Comparison of ENCODE assay signal across 26 mouse cellular contexts in genomic region chr1:161270776-161271460, GRCm38 (mm10). TPM values are rescaled to one million over a fixed set of nuclear protein-coding genes. Genes with fewer than 3 reads are reported as not detected.
A peak's percentile ranks its signal among the peaks of the same experiment; 100 is the strongest.
DNase-seq lines count a peak whose midpoint lies in the region; ATAC-seq and TF ChIP-seq lines count a peak whose summit lies in the region.
"Had no signal": no experiment of that assay in that cellular context is flagged by ENCODE, and none has a peak within 500 bp of the region (broad histone marks: within the 10 kb centered on the region; RNA-seq: fewer than 3 reads in every experiment).

No protein-coding gene starts in this region.

- no peak for TF ChIP-seq CTCF in lung, postnatal 0 days (IDR thresholded peaks at IDR 0.05)
- no peak for TF ChIP-seq CTCF in MEL (IDR thresholded peaks at IDR 0.05 in 2 of 3, conservative IDR thresholded peaks at IDR 0.05 in 1 of 3; ENCODE audit: control insufficient read depth in 1 of 3, insufficient read depth in 1 of 3, low read depth in 2 of 3, low read length in 3 of 3, poor library complexity in 1 of 3, severe bottlenecking in 1 of 3)
- no peak for TF ChIP-seq CTCF in gastrocnemius, adult 2 months (IDR thresholded peaks at IDR 0.05)

- peak overlapping the region; percentile 29; the same call in 1 of the 2 replicates for H3K27ac ChIP-seq in lung, postnatal 0 days (ENCODE audit: low read length)
- no peak overlapping the region for H3K27ac ChIP-seq in MEL (ENCODE audit: control insufficient read depth, low read depth, low read length)
- H3K27ac ChIP-seq in gastrocnemius, adult 2 months, result no peak overlapping the region
- no peak overlapping the region for H3K27ac ChIP-seq in midbrain, embryonic 16.5 days (ENCODE audit: low read length)
- H3K27ac ChIP-seq: embryonic facial prominence, embryonic 12.5 days; embryonic facial prominence, embryonic 15.5 days; heart, adult 2 months; heart, embryonic 10.5 days; heart, embryonic 13.5 days; hindbrain, embryonic 12.5 days; hindbrain, embryonic 15.5 days had no signal

- no peaks in the 10 kb centered on the region for H3K9me3 ChIP-seq in lung, postnatal 0 days (ENCODE audit: low read length)
- no peaks in the 10 kb centered on the region for H3K9me3 ChIP-seq in MEL (replicated peaks; ENCODE audit: insufficient read depth, low read length)
- H3K9me3 ChIP-seq in midbrain, embryonic 16.5 days (replicated peaks; ENCODE audit: control insufficient read depth, low read length, poor library complexity, severe bottlenecking), result no peaks in the 10 kb centered on the region
- H3K9me3 ChIP-seq: embryonic facial prominence, embryonic 12.5 days; embryonic facial prominence, embryonic 15.5 days; heart, embryonic 10.5 days; heart, embryonic 13.5 days; hindbrain, embryonic 12.5 days; hindbrain, embryonic 15.5 days had no signal

- peak; percentile 71 for TF ChIP-seq EP300 in lung, postnatal 0 days (IDR thresholded peaks at IDR 0.05)
- 0 out of 4 replicates have a peak, but pooled peaks of 1 of the 2 experiments have one; percentile 24 for TF ChIP-seq EP300 in MEL (IDR thresholded peaks at IDR 0.05; ENCODE audit: low read depth in 1 of 2, low read length in 2 of 2)

- no peak overlapping the region for H3K9ac ChIP-seq in lung, postnatal 0 days (replicated peaks; ENCODE audit: low read depth)
- H3K9ac ChIP-seq in MEL (ENCODE audit: control insufficient read depth, low read depth, low read length, poor library complexity, severe bottlenecking), result no peak overlapping the region
- H3K9ac ChIP-seq in midbrain, embryonic 16.5 days (ENCODE audit: low read depth, low read length), result no peak overlapping the region
- H3K9ac ChIP-seq: embryonic facial prominence, embryonic 12.5 days; embryonic facial prominence, embryonic 15.5 days; forebrain, postnatal 0 days; heart, embryonic 13.5 days; hindbrain, embryonic 12.5 days; hindbrain, embryonic 15.5 days had no signal

- no peak for TF ChIP-seq RAD21 in MEL (IDR thresholded peaks at IDR 0.05; ENCODE audit: low read depth, low read length)

- H3K4me2 ChIP-seq in lung, postnatal 0 days (replicated peaks; ENCODE audit: low read depth, low read length), result no peak overlapping the region
- H3K4me2 ChIP-seq in midbrain, embryonic 16.5 days (ENCODE audit: low read length), result no peak overlapping the region
- H3K4me2 ChIP-seq: embryonic facial prominence, embryonic 12.5 days; embryonic facial prominence, embryonic 15.5 days; heart, embryonic 13.5 days; hindbrain, embryonic 12.5 days; hindbrain, embryonic 15.5 days had no signal

- no peak for ATAC-seq in lung, postnatal 0 days
- ATAC-seq in midbrain, embryonic 16.5 days, result no peak
- ATAC-seq: forebrain, embryonic 14.5 days; forebrain, postnatal 0 days had no signal

- no peaks in the 10 kb centered on the region for H3K36me3 ChIP-seq in lung, postnatal 0 days (ENCODE audit: insufficient read depth, low read length)
- H3K36me3 ChIP-seq in MEL (ENCODE audit: control insufficient read depth in 1 of 2, insufficient read depth in 2 of 2, low read length in 2 of 2), result no peaks in the 10 kb centered on the region; a peak in 2 of 4 replicates
- no peaks in the 10 kb centered on the region for H3K36me3 ChIP-seq in midbrain, embryonic 16.5 days (ENCODE audit: control insufficient read depth, insufficient read depth, low read length)
- H3K36me3 ChIP-seq: embryonic facial prominence, embryonic 12.5 days; embryonic facial prominence, embryonic 15.5 days; G1E; heart, embryonic 10.5 days; heart, embryonic 13.5 days; hindbrain, embryonic 12.5 days; hindbrain, embryonic 15.5 days had no signal

- no peaks in the 10 kb centered on the region for H3K79me2 ChIP-seq in MEL (ENCODE audit: control insufficient read depth, insufficient read depth, low read length, poor library complexity)

- intact Hi-C loops in heart, postnatal 14 days (cut with DNase I), result no loop called here
- intact Hi-C loops in gastrocnemius, adult 2 months (cut with DNase I), result no loop called here

- peak; percentile 59 for DNase-seq in heart, adult 11 months
- no peak for DNase-seq in heart, postnatal 14 days
- DNase-seq in lung, postnatal 0 days (ENCODE audit: low spot score), result peak; percentile 70
- no peak for DNase-seq in lung, adult 18-20 months
- no peak for DNase-seq in MEL (ENCODE audit: low read depth, low spot score)
- DNase-seq in gastrocnemius, adult 2 months, result no peak
- DNase-seq in testis, postnatal 10 days (ENCODE audit: low spot score), result no peak
- DNase-seq: adrenal gland, postnatal 10 days; adrenal gland, postnatal 36 days; B cell, adult 2 months; cerebellum, adult 18-20 months; cerebellum, adult 9-10 months; cerebellum, postnatal 14 days; forebrain, postnatal 0 days; gastrocnemius, postnatal 25 days; heart, adult 2 months had no signal

- H3K4me3 ChIP-seq in lung, postnatal 0 days (ENCODE audit: low read depth, low read length), result no peak overlapping the region
- no peak overlapping the region for H3K4me3 ChIP-seq in MEL (ENCODE audit: control insufficient read depth in 1 of 2, insufficient read depth in 1 of 2, low read depth in 2 of 2, low read length in 2 of 2)
- H3K4me3 ChIP-seq in gastrocnemius, adult 2 months, result no peak overlapping the region
- H3K4me3 ChIP-seq in midbrain, embryonic 16.5 days (ENCODE audit: low read depth, low read length), result no peak overlapping the region
- H3K4me3 ChIP-seq: embryonic facial prominence, embryonic 12.5 days; embryonic facial prominence, embryonic 15.5 days; heart, adult 2 months; heart, embryonic 10.5 days; heart, embryonic 13.5 days; hindbrain, embryonic 12.5 days; hindbrain, embryonic 15.5 days had no signal

- no peak for TF ChIP-seq POLR2A in MEL (IDR thresholded peaks at IDR 0.05; ENCODE audit: control insufficient read depth in 1 of 2, insufficient read depth in 1 of 2, low read depth in 1 of 2, low read length in 2 of 2, poor library complexity in 1 of 2)

- H3K27me3 ChIP-seq in lung, postnatal 0 days (replicated peaks; ENCODE audit: insufficient read depth, low read length), result no peaks in the 10 kb centered on the region
- no peaks in the 10 kb centered on the region; a peak in 1 of 4 replicates for H3K27me3 ChIP-seq in MEL (ENCODE audit: control insufficient read depth in 1 of 2, insufficient read depth in 2 of 2, low read length in 2 of 2)
- H3K27me3 ChIP-seq in midbrain, embryonic 16.5 days (ENCODE audit: control insufficient read depth, insufficient read depth, low read depth, low read length), result no peaks in the 10 kb centered on the region
- H3K27me3 ChIP-seq: CH12.LX; embryonic facial prominence, embryonic 12.5 days; embryonic facial prominence, embryonic 15.5 days; heart, embryonic 13.5 days; hindbrain, embryonic 12.5 days; hindbrain, embryonic 15.5 days had no signal

- peaks cover 4% of the 10 kb centered on the region; the same call in 1 of the 2 replicates for H3K4me1 ChIP-seq in lung, postnatal 0 days (ENCODE audit: insufficient read depth, low read depth, low read length)
- peaks cover 0 to 8% of the 10 kb centered on the region in 2 experiments; a peak in 2 of 4 replicates for H3K4me1 ChIP-seq in MEL (ENCODE audit: control insufficient read depth in 1 of 2, insufficient read depth in 2 of 2, low read length in 2 of 2)
- H3K4me1 ChIP-seq in midbrain, embryonic 16.5 days (ENCODE audit: control insufficient read depth, insufficient read depth, low read length), result no peaks in the 10 kb centered on the region
- H3K4me1 ChIP-seq: embryonic facial prominence, embryonic 12.5 days; embryonic facial prominence, embryonic 15.5 days; hindbrain, embryonic 12.5 days had no signal

- 58% methylated on average over 4 of the region's 4 CpGs for WGBS in lung, postnatal 0 days
- 79% methylated on average over 4 of the region's 4 CpGs for WGBS in midbrain, embryonic 16.5 days

TF ChIP-seq in MEL, 35 proteins besides CTCF, POLR2A, EP300 and RAD21:
- TF ChIP-seq MXI1 (IDR thresholded peaks at IDR 0.05; ENCODE audit: low read depth, low read length) (no peak), GATA1 (IDR thresholded peaks at IDR 0.05; ENCODE audit: low read depth, low read length) (no peak), MAFK (IDR thresholded peaks at IDR 0.05; ENCODE audit: borderline replicate concordance, low read depth, low read length) (0 out of 2 replicates have a peak, but pooled peaks have one; percentile 31), KAT2A (conservative IDR thresholded peaks at IDR 0.05; ENCODE audit: low read depth, low read length) (no peak), MYC (IDR thresholded peaks at IDR 0.05; ENCODE audit: low read depth, low read length) (no peak), JUND (IDR thresholded peaks at IDR 0.05; ENCODE audit: low read depth, low read length) (no peak)

RNA-seq across cellular contexts. Expression of gene Prdx6, which starts 19.9 kb away (rescaled TPM):
- total RNA-seq in heart, postnatal 14 days (2021), result 100 to 1,000 TPM; 208 to 228 TPM
- 1,194 and 1,245 TPM in 2 replicates for polyA plus RNA-seq in lung, postnatal 0 days (2015; fragmentation: Nextera tagmentation; extraction: Ambion mirVana)
- 155 and 210 TPM in 2 replicates for total RNA-seq in MEL (2012; rRNA removed)
- polyA plus RNA-seq in MEL (2012; ENCODE audit: insufficient read depth in 1 of 2, insufficient read length in 2 of 2, low read depth in 1 of 2, low replicate concordance in 2 of 2, missing spikeins in 1 of 2), result 100 to 1,000 TPM in 1 of 2 experiments, not detected in 1; 300 TPM
- 100 to 1,000 TPM; 104 to 168 TPM for total RNA-seq in gastrocnemius, adult 2 months (2021)
- 127 and 137 TPM in 2 replicates for polyA plus RNA-seq in midbrain, embryonic 16.5 days (2015; fragmentation: Nextera tagmentation; extraction: Ambion mirVana)

Comparison
In these comparisons a context has a peak if more than half of its experiments do, and no peak if none do; other contexts are left out.
1. DNase-seq: peak in heart, adult 11 months (single experiment) and lung, postnatal 0 days (single experiment); none in heart, postnatal 14 days (0 of 2), lung, adult 18-20 months (0 of 2), MEL (single experiment), gastrocnemius, adult 2 months (single experiment) and testis, postnatal 10 days (single experiment).